Mouse (Mus musculus): Measurements from ENCODE around the gene Terb2.

The Terb2 gene

GRCm38 (mm10) chr2:122233341-122233740 lies 47.3 kb downstream of the Terb2 start:
- no peak for DNase-seq (ENCODE audit: low spot score in 2 of 2)

GRCm38 (mm10) chr2:122233759-122234557 lies 47.9 kb downstream of the Terb2 start:
- peak; percentile 29 to 47 for DNase-seq (ENCODE audit: low spot score in 2 of 2)

GRCm38 (mm10) chr2:122234611-122235288 lies 48.7 kb downstream of the Terb2 start, which contains the start of gene Sord:
Sord (plus strand) TSS chr2:122234749.
- peak; percentile 59 to 65 for DNase-seq (ENCODE audit: low spot score in 2 of 2)

- no peak for DNase-seq (ENCODE audit: low spot score in 2 of 2)
Measured at GRCm38 (mm10) chr2:122235425-122235824, 49.4 kb downstream of the Terb2 start.

- no peak for DNase-seq (ENCODE audit: low spot score in 2 of 2)
Measured at GRCm38 (mm10) chr2:122236321-122236720, 50.2 kb downstream of the Terb2 start.

GRCm38 (mm10) chr2:122237891-122238470 lies 51.9 kb downstream of the Terb2 start:
- no peak for DNase-seq (ENCODE audit: low spot score in 2 of 2)

GRCm38 (mm10) chr2:122240735-122241134 lies 54.7 kb downstream of the Terb2 start:
- DNase-seq (ENCODE audit: low spot score in 2 of 2): no peak

GRCm38 (mm10) chr2:122241226-122241625 lies 55.2 kb downstream of the Terb2 start:
- no peak for DNase-seq (ENCODE audit: low spot score in 2 of 2)

- no peak for DNase-seq (ENCODE audit: low spot score in 2 of 2)
Measured at GRCm38 (mm10) chr2:122241935-122242334, 55.9 kb downstream of the Terb2 start.

- peak; percentile 59 to 86 for DNase-seq (ENCODE audit: low spot score in 2 of 2)
Measured at GRCm38 (mm10) chr2:122243671-122244131, 57.6 kb downstream of the Terb2 start.

GRCm38 (mm10) chr2:122247786-122248185 lies 61.7 kb downstream of the Terb2 start:
- DNase-seq (ENCODE audit: low spot score in 2 of 2): no peak

- peak; percentile 32 to 46 for DNase-seq (ENCODE audit: low spot score in 2 of 2)
Measured at GRCm38 (mm10) chr2:122255997-122256396, 69.9 kb downstream of the Terb2 start.

Data from frontal cortex, postnatal 36 days (tissue).